Mouse (Mus musculus) embryonic facial prominence, embryonic 14.5 days (tissue): ENCODE measurements around the gene Ppp1r2. TPM values are rescaled to one million over a fixed set of nuclear protein-coding genes. Genes with fewer than 3 reads are reported as not detected.
A peak's percentile ranks its signal among the peaks of the same experiment; 100 is the strongest.

Source experiments
- ATAC-seq: fragments of 200-750 bp; cut with Nextera tagmentation; 2 replicates; pipeline ENCODE4 v1.8.0; 2017; ENCODE audit warnings: low read depth, moderate number of reproducible peaks, moderate TSS enrichment
- DNase-seq: peaks from one replicate; pipeline ENCODE4 v3.0.0-alpha.2; 2015; ENCODE audit warnings: low spot score
- H3K27ac ChIP-seq: fragments of 300-500 bp; sonication (generic); replicated peaks from 2 replicates; pipeline ENCODE4 v1.5.1; 2014; ENCODE audit warnings: low read depth, mild to moderate bottlenecking, low read length, moderate library complexity
- H3K27me3 ChIP-seq: fragments of 300-500 bp; sonication (generic); replicated peaks from 2 replicates; pipeline ENCODE4 v1.6.1; 2014; ENCODE audit warnings: low read length; ENCODE audit not compliant: control insufficient read depth, insufficient read depth
- H3K36me3 ChIP-seq: fragments of 300-500 bp; sonication (generic); 2 replicates; pipeline ENCODE4 v1.6.1; 2014; ENCODE audit warnings: low read length, mixed read lengths; ENCODE audit not compliant: control insufficient read depth, insufficient read depth
- H3K4me1 ChIP-seq: fragments of 300-500 bp; sonication (generic); 2 replicates; pipeline ENCODE4 v1.6.1; 2014; ENCODE audit warnings: antibody characterized with exemption, low read length; ENCODE audit not compliant: control insufficient read depth, insufficient read depth
- H3K4me2 ChIP-seq: fragments of 300-500 bp; sonication (generic); 2 replicates; pipeline ENCODE4 v1.6.1; 2014; ENCODE audit warnings: low read depth, mild to moderate bottlenecking, low read length, moderate library complexity, mixed read lengths
- H3K4me3 ChIP-seq: fragments of 300-500 bp; sonication (generic); 2 replicates; pipeline ENCODE4 v1.5.1; 2014; ENCODE audit warnings: low read depth, mild to moderate bottlenecking, low read length
- H3K9ac ChIP-seq: fragments of 300-500 bp; sonication (generic); 2 replicates; pipeline ENCODE4 v1.6.1; 2014; ENCODE audit warnings: low read depth, mild to moderate bottlenecking, low read length, moderate library complexity, mixed read lengths
- H3K9me3 ChIP-seq: fragments of 300-500 bp; sonication (generic); 2 replicates; pipeline ENCODE4 v1.6.1; 2016; ENCODE audit warnings: low read length; ENCODE audit not compliant: control insufficient read depth
- whole genome bisulfite sequencing: fragments of 180-500 bp; shearing (Covaris S2); extraction: QIAGEN DNeasy Blood & Tissue Kit; methylation state at CpG from one replicate; pipeline ENCODE4 v1.1.7; 2014; 5-methylcytosine and 5-hydroxymethylcytosine counted together
- polyA plus RNA-seq: library from polyadenylated mRNA; unstranded; fragments of >200 nt; fragmentation: Nextera tagmentation; extraction: Ambion mirVana; gene quantifications from 2 replicates; pipeline ENCODE4 v1.2.1, GENCODE M21; 2014

The Ppp1r2 gene
- polyA plus RNA-seq, 1 experiment from 2014 or later: 106 TPM

DNA sequence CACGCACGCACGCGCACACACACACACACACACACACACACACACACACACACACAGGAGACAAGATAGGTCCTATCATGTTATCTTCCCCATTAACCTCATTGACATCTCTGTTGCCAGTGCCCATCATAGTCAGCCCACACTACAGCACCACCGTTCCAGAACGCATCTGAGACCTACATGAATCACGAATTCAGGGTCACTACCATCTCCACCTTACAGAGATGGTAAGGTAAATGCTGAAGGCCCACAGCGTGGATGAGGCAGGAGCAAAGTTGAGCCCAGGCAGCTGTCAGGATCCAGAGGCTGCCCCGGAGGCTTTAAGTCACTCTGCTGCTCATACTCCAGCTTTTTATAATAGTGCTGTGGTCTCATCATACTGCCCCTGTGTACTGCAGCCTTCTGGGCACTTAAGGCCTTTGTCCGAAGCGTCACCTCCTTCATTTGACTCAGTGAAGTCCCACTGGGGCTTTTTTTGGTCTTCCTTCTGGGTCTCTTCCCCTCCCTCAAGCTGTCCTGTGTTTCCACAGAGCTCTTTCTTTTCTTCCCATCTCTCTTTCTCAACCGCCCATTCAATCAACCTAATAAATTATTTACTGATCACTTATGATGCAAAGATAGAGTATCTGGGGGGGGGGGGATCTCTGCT lies 40.1 kb downstream of the Ppp1r2 start:
- Histone ChIP-seq H3K36me3 (no peaks in the 10 kb centered on the region), H3K4me2 (no peak overlapping the region), H3K27ac (no peak overlapping the region), H3K4me3 (no peak overlapping the region), H3K27me3 (no peaks in the 10 kb centered on the region), H3K9ac (no peak overlapping the region), H3K4me1 (peaks cover 19% of the 10 kb centered on the region; the same call in 1 of the 2 replicates), H3K9me3 (no peaks in the 10 kb centered on the region)
- WGBS: 83% methylated on average over 11 of the region's 12 CpGs
- no peak for ATAC-seq
- DNase-seq: no peak

- Histone ChIP-seq H3K27ac (no peak overlapping the region), H3K4me1 (peaks cover 19% of the 10 kb centered on the region; the same call in 1 of the 2 replicates), H3K27me3 (no peaks in the 10 kb centered on the region), H3K9ac (no peak overlapping the region), H3K36me3 (no peaks in the 10 kb centered on the region), H3K4me3 (no peak overlapping the region), H3K9me3 (no peaks in the 10 kb centered on the region), H3K4me2 (peak overlapping the region; percentile 31)
- ATAC-seq (no peak), DNase-seq (no peak)
- 48% methylated on average over 3 of the region's 3 CpGs for WGBS
Measured at GRCm38 (mm10) chr16:31234356-31234755, 40.7 kb downstream of the Ppp1r2 start.

- no peak overlapping the region for H3K9ac ChIP-seq
- no peak overlapping the region for H3K4me3 ChIP-seq
- no peaks in the 10 kb centered on the region for H3K27me3 ChIP-seq
- H3K36me3 ChIP-seq: no peaks in the 10 kb centered on the region
- H3K27ac ChIP-seq: no peak overlapping the region
- peaks cover 19% of the 10 kb centered on the region; the same call in 1 of the 2 replicates for H3K4me1 ChIP-seq
- ATAC-seq (peak; percentile 10; the same call in 1 of the 2 replicates), DNase-seq (peak; percentile 57)
- peak overlapping the region; percentile 31 for H3K4me2 ChIP-seq
- WGBS: 17% methylated on average over 19 of the region's 20 CpGs
- no peaks in the 10 kb centered on the region for H3K9me3 ChIP-seq
Measured at GRCm38 (mm10) chr16:31233541-31234339, 41.3 kb downstream of the Ppp1r2 start.

DNA sequence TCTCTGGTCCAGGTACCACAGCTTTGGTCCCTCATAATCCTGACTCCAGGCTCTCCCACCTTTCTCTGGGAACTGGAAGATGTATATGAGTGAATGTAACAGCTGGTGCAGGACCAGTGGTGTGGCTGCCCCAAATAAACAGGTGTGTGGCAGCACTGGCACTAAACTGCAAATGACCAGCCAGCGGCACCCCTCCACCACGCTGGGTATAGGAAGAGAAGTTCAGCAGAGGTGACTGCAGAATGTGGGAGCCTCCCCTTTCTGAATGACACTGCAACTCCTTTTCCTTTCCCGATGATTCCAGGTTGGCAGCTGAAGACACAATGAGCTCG lies 41.9 kb downstream of the Ppp1r2 start:
- 45% methylated on average over 4 of the region's 4 CpGs for WGBS
- H3K4me3 ChIP-seq: no peak overlapping the region
- ATAC-seq: no peak

DNA sequence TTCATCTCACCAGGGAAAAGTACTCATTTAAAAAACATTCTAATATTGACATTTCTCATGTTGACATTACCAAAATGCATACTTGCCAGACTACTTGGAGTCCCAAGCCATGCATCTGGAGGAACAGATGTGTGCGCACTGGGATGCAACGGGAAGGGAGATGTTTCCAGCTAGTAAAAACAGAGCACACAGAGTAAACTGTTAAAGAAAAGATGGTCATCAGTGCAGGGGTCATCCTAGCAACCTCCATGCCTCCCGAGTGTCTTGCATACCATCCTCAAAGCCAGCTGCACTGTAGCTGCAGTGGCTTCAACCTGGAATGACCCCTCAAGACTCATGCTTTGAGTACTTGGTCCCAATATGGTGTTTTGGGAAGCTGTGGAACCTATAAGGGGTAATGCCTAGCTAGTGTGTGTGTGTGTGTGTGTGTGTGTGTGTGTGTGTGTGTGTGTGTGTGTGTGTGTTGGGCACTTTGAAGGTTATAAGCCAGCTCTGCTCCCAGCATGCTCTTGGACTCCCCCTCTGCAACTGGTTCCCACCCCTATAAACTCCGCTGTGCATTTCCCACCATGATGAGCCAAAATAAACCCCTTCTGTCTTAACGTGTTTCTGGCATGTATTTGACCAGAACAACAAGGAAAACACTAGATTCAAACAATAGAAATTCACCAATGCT lies 42.4 kb downstream of the Ppp1r2 start:
- no peaks in the 10 kb centered on the region for H3K27me3 ChIP-seq
- no peak overlapping the region for H3K27ac ChIP-seq
- no peak overlapping the region for H3K4me3 ChIP-seq
- no peaks in the 10 kb centered on the region for H3K9me3 ChIP-seq
- H3K4me1 ChIP-seq: peaks cover 19% of the 10 kb centered on the region; the same call in 1 of the 2 replicates
- no peaks in the 10 kb centered on the region for H3K36me3 ChIP-seq
- H3K4me2 ChIP-seq: no peak overlapping the region
- 59% methylated on average over 5 of the region's 5 CpGs for WGBS
- H3K9ac ChIP-seq: no peak overlapping the region
- no peak for DNase-seq
- no peak for ATAC-seq

More for the DNA sequence above, 41.9 kb downstream of the Ppp1r2 start:
- Histone ChIP-seq H3K4me1 (peaks cover 19% of the 10 kb centered on the region; the same call in 1 of the 2 replicates), H3K27ac (no peak overlapping the region), H3K4me2 (peak overlapping the region; percentile 31), H3K27me3 (no peaks in the 10 kb centered on the region), H3K36me3 (no peaks in the 10 kb centered on the region), H3K9me3 (no peaks in the 10 kb centered on the region), H3K9ac (no peak overlapping the region)
- no peak for DNase-seq

DNA sequence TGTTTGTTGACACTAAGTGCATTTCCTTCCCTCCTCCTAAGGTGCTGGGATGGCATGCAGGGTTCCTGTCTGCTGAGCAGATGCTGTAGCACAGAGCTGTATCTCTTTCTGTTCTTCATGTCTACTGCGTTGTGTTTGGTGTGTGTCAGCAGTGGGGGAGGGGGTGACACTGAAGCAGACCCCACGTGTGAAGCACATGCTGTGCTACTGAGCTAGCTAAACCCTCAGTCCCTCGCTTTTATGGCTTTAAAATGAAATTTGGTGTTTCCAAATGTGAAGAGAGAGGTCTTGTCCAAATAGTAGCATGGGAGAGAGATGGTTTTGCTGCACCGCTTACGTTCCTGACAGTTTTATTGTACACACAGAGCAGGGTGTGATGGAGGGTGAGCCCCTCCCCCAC lies 43.5 kb downstream of the Ppp1r2 start:
- no peaks in the 10 kb centered on the region for H3K9me3 ChIP-seq
- 68% methylated on average over 5 of the region's 5 CpGs for WGBS
- no peaks in the 10 kb centered on the region for H3K27me3 ChIP-seq
- no peaks in the 10 kb centered on the region for H3K36me3 ChIP-seq
- H3K4me2 ChIP-seq: no peak overlapping the region
- H3K4me3 ChIP-seq: no peak overlapping the region
- H3K9ac ChIP-seq: no peak overlapping the region
- no peak for DNase-seq
- no peak for ATAC-seq
- H3K4me1 ChIP-seq: peaks cover 19% of the 10 kb centered on the region; the same call in 1 of the 2 replicates
- H3K27ac ChIP-seq: no peak overlapping the region

- Histone ChIP-seq H3K9ac (no peak overlapping the region), H3K4me2 (no peak overlapping the region), H3K9me3 (no peaks in the 10 kb centered on the region), H3K4me1 (no peaks in the 10 kb centered on the region), H3K36me3 (no peaks in the 10 kb centered on the region), H3K27ac (no peak overlapping the region), H3K27me3 (no peaks in the 10 kb centered on the region), H3K4me3 (no peak overlapping the region)
- WGBS: 93% methylated on average over 1 of the region's 1 CpGs
- no peak for DNase-seq
- ATAC-seq: no peak
Measured at GRCm38 (mm10) chr16:31227746-31228145, 47.3 kb downstream of the Ppp1r2 start.

DNA sequence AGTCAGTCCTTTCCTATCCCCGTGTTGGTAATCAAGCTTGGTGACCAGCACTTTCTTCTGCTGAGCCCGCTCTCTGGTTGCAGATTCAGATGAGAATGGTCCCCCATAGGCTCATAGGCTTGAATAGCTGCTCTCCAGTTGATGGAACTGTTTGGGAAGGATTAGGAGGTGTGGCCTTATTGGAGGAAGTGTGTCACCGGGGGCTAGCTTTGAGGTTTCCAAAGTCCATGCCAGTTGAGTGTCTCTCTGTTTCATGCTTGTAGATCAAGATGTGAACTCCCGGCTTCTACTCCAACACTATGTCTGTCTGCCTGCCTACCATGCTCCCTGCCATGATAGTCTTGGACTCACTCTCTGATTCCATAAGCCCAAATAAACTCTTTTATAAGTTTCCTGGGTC lies 59.8 kb downstream of the Ppp1r2 start:
- Histone ChIP-seq H3K9ac (no peak overlapping the region), H3K27me3 (no peaks in the 10 kb centered on the region), H3K27ac (no peak overlapping the region), H3K4me2 (no peak overlapping the region), H3K36me3 (no peaks in the 10 kb centered on the region), H3K9me3 (peaks cover 7% of the 10 kb centered on the region; the same call in 1 of the 2 replicates), H3K4me1 (no peaks in the 10 kb centered on the region), H3K4me3 (no peak overlapping the region)
- ATAC-seq (no peak), DNase-seq (no peak)
- 93% methylated on average over 4 of the region's 4 CpGs for WGBS
